Mouse (Mus musculus) cerebellum, adult 9-11 months (tissue): ENCODE data around the gene Slc44a3.

ENCODE experiments used
- DNase-seq: peaks from one replicate; pipeline ENCODE4 v3.0.0; 2022

Slc44a3 gene

GRCm38 (mm10) chr3:121493997-121494421 is 38.2 kb downstream of the Slc44a3 start:
- no peak for DNase-seq

GRCm38 (mm10) chr3:121492026-121492425 is 40.2 kb downstream of the Slc44a3 start:
- no peak for DNase-seq

GRCm38 (mm10) chr3:121490941-121491340 is 41.3 kb downstream of the Slc44a3 start:
- no peak for DNase-seq

- no peak for DNase-seq
Observed at GRCm38 (mm10) chr3:121489462-121490118, 42.6 kb downstream of the Slc44a3 start.

DNA sequence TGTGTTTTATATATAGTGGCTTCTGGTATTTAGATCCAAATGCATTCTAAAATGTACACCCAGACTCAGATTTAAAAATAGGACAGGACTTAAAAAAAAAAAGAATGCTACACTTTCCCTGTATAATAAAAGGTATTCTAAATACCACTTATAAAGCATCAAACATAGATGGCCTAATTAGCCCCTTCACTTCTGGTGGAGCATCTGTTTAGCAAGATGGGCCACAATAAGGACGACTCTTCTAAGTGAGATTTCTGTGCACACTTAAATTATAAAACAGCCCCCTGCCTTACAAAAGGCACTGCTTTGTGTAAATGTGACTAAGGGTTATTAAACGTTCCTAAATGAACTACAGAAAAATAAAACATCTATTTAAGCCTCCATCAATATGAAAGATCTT is 47.0 kb downstream of the Slc44a3 start:
- no peak for DNase-seq

- DNase-seq, result no peak
Observed at GRCm38 (mm10) chr3:121483266-121484161, 48.7 kb downstream of the Slc44a3 start.

- no peak for DNase-seq
Observed at GRCm38 (mm10) chr3:121481564-121481963, 50.6 kb downstream of the Slc44a3 start.

DNA sequence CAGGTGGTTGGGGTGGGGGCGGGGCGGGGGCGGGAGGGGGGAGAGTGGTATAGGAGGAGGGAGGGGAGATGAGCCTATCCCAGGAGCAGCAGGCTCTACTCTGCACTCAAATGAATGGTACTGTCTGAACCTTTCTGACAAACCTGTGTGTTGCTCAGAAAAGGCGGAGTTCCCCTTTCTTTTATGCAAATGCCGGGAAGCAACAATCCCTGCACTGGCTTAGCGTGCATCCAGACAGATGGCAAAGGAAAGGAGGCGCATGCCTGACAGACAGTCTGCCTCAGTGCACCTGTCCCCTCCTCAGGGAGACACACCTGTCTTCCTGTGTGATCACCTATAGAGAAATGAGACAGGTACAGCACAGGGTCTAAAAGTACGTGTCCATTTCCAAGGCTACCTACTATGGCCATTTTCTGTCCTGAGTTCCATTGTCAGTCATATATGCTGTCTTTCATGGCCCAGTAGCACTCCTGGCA is 51.2 kb downstream of the Slc44a3 start:
- no peak for DNase-seq

DNA sequence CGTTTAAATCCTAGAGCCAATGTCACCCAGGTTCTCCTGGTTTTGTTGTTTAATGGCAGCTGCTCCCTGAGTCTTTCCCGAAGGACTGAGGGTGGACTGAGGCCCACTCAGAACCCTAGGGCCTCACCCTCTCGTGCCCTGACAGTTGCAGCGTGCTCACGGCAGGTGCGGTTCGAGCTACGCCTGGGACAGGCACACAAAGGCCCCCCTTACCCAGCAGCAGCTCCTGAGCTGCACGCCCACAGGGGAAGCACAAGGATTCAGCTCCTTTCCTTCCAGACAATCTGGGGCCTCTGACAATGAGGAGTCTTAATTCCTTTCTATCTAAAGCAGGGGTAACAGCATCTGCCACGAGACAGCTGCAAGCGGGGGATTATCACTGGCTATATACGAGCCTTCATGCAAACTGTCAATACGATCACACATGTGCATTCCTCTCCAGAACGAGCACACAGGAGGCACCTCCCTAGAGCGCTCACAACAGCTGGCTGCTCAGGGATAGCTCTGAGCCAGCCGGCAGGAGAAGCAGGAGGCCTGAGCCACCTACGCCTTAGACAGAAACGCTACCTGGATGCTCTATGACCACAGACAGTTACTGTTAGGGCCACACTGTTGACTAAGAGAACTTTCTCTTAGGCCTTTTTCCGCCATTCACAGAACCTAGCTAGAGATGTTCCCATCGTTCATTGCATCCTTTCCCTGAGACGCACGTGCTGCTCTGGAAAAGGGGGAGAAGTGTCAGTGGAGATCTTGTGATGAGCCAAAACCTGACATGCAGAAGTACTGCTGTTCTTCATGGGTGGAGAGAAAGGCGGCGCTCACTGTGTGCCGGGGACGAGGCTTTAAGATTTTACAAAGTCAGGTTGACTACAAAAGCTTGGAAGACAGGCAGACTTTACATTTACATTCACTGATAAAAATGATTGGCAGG is 51.9 kb downstream of the Slc44a3 start:
- DNase-seq, result no peak

GRCm38 (mm10) chr3:121474738-121475137 is 57.5 kb downstream of the Slc44a3 start:
- no peak for DNase-seq

DNA sequence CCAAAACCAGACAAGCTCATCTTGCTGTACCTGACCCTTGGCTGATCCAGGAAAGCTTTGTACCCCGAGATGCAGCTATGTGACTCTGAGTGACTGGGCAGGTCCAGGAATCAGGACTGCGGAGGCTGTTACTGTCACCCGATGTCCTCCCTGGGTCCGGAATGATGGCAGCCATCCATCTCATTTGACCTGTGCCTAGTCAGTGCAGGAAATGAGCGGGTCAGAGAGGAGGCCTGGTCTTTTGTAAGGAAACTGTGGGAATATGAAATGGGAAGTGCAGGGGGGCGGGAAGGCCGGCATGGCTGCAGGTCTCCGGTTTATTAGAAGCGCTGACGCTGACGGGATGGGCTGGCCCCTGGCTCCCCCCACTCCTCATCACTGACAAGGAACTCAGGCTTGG is 60.5 kb downstream of the Slc44a3 start:
- DNase-seq, result no peak

GRCm38 (mm10) chr3:121469185-121469975 is 62.8 kb downstream of the Slc44a3 start:
- peak; percentile 30 for DNase-seq

GRCm38 (mm10) chr3:121468136-121468535 is 64.1 kb downstream of the Slc44a3 start:
- DNase-seq, result no peak

- DNase-seq, result no peak
Observed at GRCm38 (mm10) chr3:121467094-121467552, 65.1 kb downstream of the Slc44a3 start.

- no peak for DNase-seq
Observed at GRCm38 (mm10) chr3:121465795-121466194, 66.4 kb downstream of the Slc44a3 start.

GRCm38 (mm10) chr3:121464733-121465305 is 67.4 kb downstream of the Slc44a3 start:
- peak; percentile 17 for DNase-seq

- no peak for DNase-seq
Observed at GRCm38 (mm10) chr3:121462782-121463181, 69.4 kb downstream of the Slc44a3 start.

DNA sequence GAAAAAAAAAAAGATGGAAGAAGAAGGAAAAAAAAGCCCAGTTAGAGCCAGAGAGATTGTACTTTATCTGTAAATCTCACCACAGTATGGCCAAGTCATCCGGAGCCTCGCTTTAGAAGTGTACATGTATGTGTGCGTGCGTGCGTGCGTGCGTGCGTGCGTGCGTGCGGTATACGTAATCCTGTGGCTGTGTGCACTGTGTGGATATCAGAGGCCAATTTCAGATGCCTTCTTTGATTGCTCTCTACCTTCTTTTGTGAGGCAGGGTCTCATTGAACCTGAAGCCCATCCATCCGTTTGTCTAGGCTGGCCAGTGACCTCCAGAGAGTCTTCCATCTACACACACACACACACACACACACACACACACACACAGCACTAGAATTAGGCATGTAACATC is 70.7 kb downstream of the Slc44a3 start:
- no peak for DNase-seq

- DNase-seq, result no peak
Observed at GRCm38 (mm10) chr3:121460473-121461193, 71.6 kb downstream of the Slc44a3 start.

- no peak for DNase-seq
Observed at GRCm38 (mm10) chr3:121458545-121459492, 73.4 kb downstream of the Slc44a3 start.
